Mouse (Mus musculus): ENCODE measurements around the gene Pwwp2a. TPM values are rescaled to one million over a fixed set of nuclear protein-coding genes. Genes with fewer than 3 reads are reported as not detected.

Pwwp2a gene
- polyA plus RNA-seq, 1 experiment: 2.3 TPM

GRCm38 (mm10) chr11:43656464-43656863 lies 25.3 kb upstream of the Pwwp2a start:
- H3K4me1 ChIP-seq: peaks cover 46% of the 10 kb centered on the region
- TF ChIP-seq GATA1 (IDR thresholded peaks at IDR 0.05; ENCODE audit: borderline replicate concordance, low read length) (no peak), FLI1 (IDR thresholded peaks at IDR 0.05; ENCODE audit: low read length) (no peak)
- H3K9me3 ChIP-seq: no peaks in the 10 kb centered on the region
- H3K27me3 ChIP-seq (replicated peaks): no peaks in the 10 kb centered on the region
- H3K4me3 ChIP-seq (replicated peaks): no peak overlapping the region
- no peaks in the 10 kb centered on the region for H3K36me3 ChIP-seq (replicated peaks; ENCODE audit: low read length)

GRCm38 (mm10) chr11:43658010-43658409 lies 23.8 kb upstream of the Pwwp2a start:
- H3K4me1 ChIP-seq: peaks cover 42% of the 10 kb centered on the region
- H3K4me3 ChIP-seq (replicated peaks): no peak overlapping the region

GRCm38 (mm10) chr11:43667038-43667745 lies 14.6 kb upstream of the Pwwp2a start:
- H3K4me1 ChIP-seq: peaks cover 45% of the 10 kb centered on the region
- no peaks in the 10 kb centered on the region for H3K9me3 ChIP-seq
- no peak overlapping the region for H3K4me3 ChIP-seq (replicated peaks)
- H3K27me3 ChIP-seq (replicated peaks): no peaks in the 10 kb centered on the region
- H3K36me3 ChIP-seq (replicated peaks; ENCODE audit: low read length): no peaks in the 10 kb centered on the region
- TF ChIP-seq FLI1 (IDR thresholded peaks at IDR 0.05; ENCODE audit: low read length): no peak
- TF ChIP-seq GATA1 (IDR thresholded peaks at IDR 0.05; ENCODE audit: borderline replicate concordance, low read length): no peak

More at GRCm38 (mm10) chr11:43658010-43658409, 23.8 kb upstream of the Pwwp2a start:
- Histone ChIP-seq H3K27me3 (replicated peaks) (no peaks in the 10 kb centered on the region), H3K9me3 (no peaks in the 10 kb centered on the region), H3K36me3 (replicated peaks; ENCODE audit: low read length) (no peaks in the 10 kb centered on the region)
- TF ChIP-seq FLI1 (IDR thresholded peaks at IDR 0.05; ENCODE audit: low read length): no peak
- no peak for TF ChIP-seq GATA1 (IDR thresholded peaks at IDR 0.05; ENCODE audit: borderline replicate concordance, low read length)

GRCm38 (mm10) chr11:43682415-43683217 lies 818 bp downstream of the Pwwp2a start:
- Histone ChIP-seq H3K9me3 (no peaks in the 10 kb centered on the region), H3K4me3 (replicated peaks) (peak overlapping the region; percentile 97), H3K4me1 (peaks cover 47% of the 10 kb centered on the region), H3K36me3 (replicated peaks; ENCODE audit: low read length) (peaks cover 41% of the 10 kb centered on the region), H3K27me3 (replicated peaks) (peaks cover 2% of the 10 kb centered on the region)
- no peak for TF ChIP-seq GATA1 (IDR thresholded peaks at IDR 0.05; ENCODE audit: borderline replicate concordance, low read length)
- no peak for TF ChIP-seq FLI1 (IDR thresholded peaks at IDR 0.05; ENCODE audit: low read length)

- TF ChIP-seq GATA1 (IDR thresholded peaks at IDR 0.05; ENCODE audit: borderline replicate concordance, low read length) (no peak), FLI1 (IDR thresholded peaks at IDR 0.05; ENCODE audit: low read length) (no peak)
- Histone ChIP-seq H3K4me1 (peaks cover 42% of the 10 kb centered on the region), H3K27me3 (replicated peaks) (no peaks in the 10 kb centered on the region), H3K4me3 (replicated peaks) (no peak overlapping the region), H3K9me3 (no peaks in the 10 kb centered on the region), H3K36me3 (replicated peaks; ENCODE audit: low read length) (peaks cover 96% of the 10 kb centered on the region)
Observed at GRCm38 (mm10) chr11:43688850-43689249, 7.1 kb downstream of the Pwwp2a start.

- Histone ChIP-seq H3K9me3 (no peaks in the 10 kb centered on the region), H3K36me3 (replicated peaks; ENCODE audit: low read length) (peaks cover 91% of the 10 kb centered on the region), H3K4me3 (replicated peaks) (no peak overlapping the region), H3K27me3 (replicated peaks) (no peaks in the 10 kb centered on the region), H3K4me1 (peaks cover 51% of the 10 kb centered on the region)
- TF ChIP-seq FLI1 (IDR thresholded peaks at IDR 0.05; ENCODE audit: low read length) (no peak), GATA1 (IDR thresholded peaks at IDR 0.05; ENCODE audit: borderline replicate concordance, low read length) (no peak)
Observed at GRCm38 (mm10) chr11:43696623-43697022, 14.8 kb downstream of the Pwwp2a start.

- peaks cover 80% of the 10 kb centered on the region for H3K36me3 ChIP-seq (replicated peaks; ENCODE audit: low read length)
- H3K9me3 ChIP-seq: no peaks in the 10 kb centered on the region
- H3K4me3 ChIP-seq (replicated peaks): no peak overlapping the region
- no peak for TF ChIP-seq GATA1 (IDR thresholded peaks at IDR 0.05; ENCODE audit: borderline replicate concordance, low read length)
- TF ChIP-seq FLI1 (IDR thresholded peaks at IDR 0.05; ENCODE audit: low read length): no peak
- peaks cover 69% of the 10 kb centered on the region for H3K4me1 ChIP-seq
- H3K27me3 ChIP-seq (replicated peaks): no peaks in the 10 kb centered on the region
Observed at GRCm38 (mm10) chr11:43698621-43699020, 16.8 kb downstream of the Pwwp2a start.

- H3K4me1 ChIP-seq: peaks cover 80% of the 10 kb centered on the region
- H3K27me3 ChIP-seq (replicated peaks): no peaks in the 10 kb centered on the region
- TF ChIP-seq GATA1 (IDR thresholded peaks at IDR 0.05; ENCODE audit: borderline replicate concordance, low read length) (no peak), FLI1 (IDR thresholded peaks at IDR 0.05; ENCODE audit: low read length) (no peak)
- H3K4me3 ChIP-seq (replicated peaks): no peak overlapping the region
- H3K9me3 ChIP-seq: no peaks in the 10 kb centered on the region
- H3K36me3 ChIP-seq (replicated peaks; ENCODE audit: low read length): peaks cover 83% of the 10 kb centered on the region
Observed at GRCm38 (mm10) chr11:43700291-43700690, 18.5 kb downstream of the Pwwp2a start.

GRCm38 (mm10) chr11:43703552-43703951 lies 21.8 kb downstream of the Pwwp2a start:
- no peaks in the 10 kb centered on the region for H3K9me3 ChIP-seq
- H3K36me3 ChIP-seq (replicated peaks; ENCODE audit: low read length): peaks cover 79% of the 10 kb centered on the region
- TF ChIP-seq FLI1 (IDR thresholded peaks at IDR 0.05; ENCODE audit: low read length) (no peak), GATA1 (IDR thresholded peaks at IDR 0.05; ENCODE audit: borderline replicate concordance, low read length) (no peak)
- no peaks in the 10 kb centered on the region for H3K27me3 ChIP-seq (replicated peaks)
- peaks cover 73% of the 10 kb centered on the region for H3K4me1 ChIP-seq
- peak overlapping the region; percentile 19 for H3K4me3 ChIP-seq (replicated peaks)

GRCm38 (mm10) chr11:43705751-43706150 lies 24.0 kb downstream of the Pwwp2a start:
- TF ChIP-seq GATA1 (IDR thresholded peaks at IDR 0.05; ENCODE audit: borderline replicate concordance, low read length) (no peak), FLI1 (IDR thresholded peaks at IDR 0.05; ENCODE audit: low read length) (no peak)
- Histone ChIP-seq H3K36me3 (replicated peaks; ENCODE audit: low read length) (peaks cover 75% of the 10 kb centered on the region), H3K4me3 (replicated peaks) (no peak overlapping the region)

More at GRCm38 (mm10) chr11:43705751-43706150, 24.0 kb downstream of the Pwwp2a start:
- Histone ChIP-seq H3K27me3 (replicated peaks) (no peaks in the 10 kb centered on the region), H3K4me1 (peaks cover 53% of the 10 kb centered on the region), H3K9me3 (no peaks in the 10 kb centered on the region)

Measured in megakaryocyte, embryonic 14.5 days (primary cell).